Mouse (Mus musculus) megakaryocyte-erythroid progenitor cell, adult 5-6 weeks (primary cell): ENCODE results near the gene D430041D05Rik. TPM values are rescaled to one million over a fixed set of nuclear protein-coding genes. Genes with fewer than 3 reads are reported as not detected.
"Not testable (repeated sequence)": the region's sequence is repeated elsewhere in the genome, so short reads cannot be mapped to it uniquely, and the experiment has no call there.

ENCODE experiments used
- ATAC-seq: replicated peaks from 2 replicates; pipeline ENCODE4 v1.8.0; 2016; ENCODE audit warnings: mild to moderate bottlenecking, inconsistent platforms; ENCODE audit not compliant: severe bottlenecking, poor library complexity, low FRiP score, low TSS enrichment
- total RNA-seq, 2 experiments: library from RNA; stranded (forward) in 1 of 2; stranded (reverse) in 1 of 2; fragments of 200-1000, 215-1000 nt in 1 of 2; fragments of >200 nt in 1 of 2; fragmentation: Nextera tagmentation in 1 of 2; gene quantifications; 2 replicates each; pipeline ENCODE4 v1.2.3; 2014 to 2017

Gene D430041D05Rik
- total RNA-seq, 2 experiments from 2014 or later, result not detected

- no peak for ATAC-seq
These were observed 277.6 kb downstream of the D430041D05Rik start for GRCm38 (mm10) chr2:104133042-104133810.

DNA sequence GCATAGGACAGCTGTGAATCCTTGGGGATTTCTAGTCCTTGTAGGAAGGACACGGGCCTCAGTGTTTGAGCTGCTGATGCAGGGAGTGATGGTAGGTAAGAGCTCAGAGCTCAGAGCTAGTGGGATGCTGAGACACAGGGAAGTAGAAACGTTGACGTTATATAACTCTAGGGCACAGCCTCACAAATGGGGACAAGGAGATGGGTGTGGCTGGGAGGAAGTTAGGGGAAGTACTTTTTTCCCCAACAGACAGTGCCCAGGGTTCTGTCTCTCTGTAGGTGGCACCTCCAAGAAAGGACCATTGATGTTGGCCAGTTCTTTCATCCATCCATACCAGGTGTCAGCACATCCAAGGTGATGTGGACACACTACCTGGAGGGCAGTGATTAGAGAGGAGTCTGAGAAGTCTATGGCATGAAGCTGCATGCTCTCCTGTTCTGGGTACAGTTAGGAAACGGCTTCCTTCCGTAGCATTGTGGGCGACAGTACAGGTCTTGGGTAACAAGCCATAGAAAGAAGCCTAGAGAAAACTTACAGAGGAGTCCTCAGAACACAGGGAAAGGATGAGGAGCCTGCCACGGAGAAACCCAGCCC lies 278.4 kb downstream of the D430041D05Rik start:
- ATAC-seq, result no peak

- ATAC-seq, result no peak
These were observed 279.8 kb downstream of the D430041D05Rik start for GRCm38 (mm10) chr2:104130969-104131368.

- peak; percentile 95 for ATAC-seq
These were observed 280.6 kb downstream of the D430041D05Rik start for GRCm38 (mm10) chr2:104130165-104130564.

DNA sequence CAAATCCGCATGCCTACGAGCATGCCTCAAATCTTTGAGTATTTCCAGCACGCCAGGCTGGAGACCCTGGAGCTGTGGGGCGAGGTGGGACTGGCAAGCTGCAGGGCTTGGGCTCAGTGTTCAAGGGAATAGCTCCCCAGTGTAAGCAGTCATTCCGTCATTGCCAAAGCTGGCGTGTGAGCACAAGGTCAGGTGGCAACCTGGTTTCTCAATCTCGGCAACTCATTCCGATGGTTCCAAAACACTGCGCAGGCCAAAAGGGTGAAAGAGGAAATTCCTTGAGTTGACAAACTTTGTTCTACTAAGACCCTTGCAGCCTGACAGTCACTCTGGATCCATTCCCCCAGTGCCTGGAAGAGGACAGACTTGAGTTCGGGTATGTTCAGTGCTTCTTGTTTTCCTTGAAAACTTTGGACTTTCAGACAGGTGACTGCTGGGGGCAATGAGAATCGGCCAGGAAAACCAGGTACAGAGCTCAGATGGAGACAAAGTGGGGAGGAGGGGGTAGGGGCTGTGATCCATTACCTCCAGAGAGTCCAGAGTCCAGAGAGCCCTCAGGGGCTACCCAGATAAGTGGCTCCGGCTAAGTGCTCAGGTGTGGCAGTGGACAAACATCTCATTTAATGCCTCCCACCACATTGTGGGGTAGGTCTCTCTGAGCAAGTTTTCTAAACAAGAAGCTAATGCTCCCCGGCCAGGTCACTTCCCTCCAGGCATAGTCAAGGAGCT lies 281.8 kb downstream of the D430041D05Rik start:
- no peak for ATAC-seq

- ATAC-seq, result no peak
These were observed 286.7 kb downstream of the D430041D05Rik start for GRCm38 (mm10) chr2:104124071-104124470.

GRCm38 (mm10) chr2:104123540-104123939 lies 287.3 kb downstream of the D430041D05Rik start:
- 0 out of 2 replicates have a peak, but pooled peaks have one; percentile 4 for ATAC-seq

DNA sequence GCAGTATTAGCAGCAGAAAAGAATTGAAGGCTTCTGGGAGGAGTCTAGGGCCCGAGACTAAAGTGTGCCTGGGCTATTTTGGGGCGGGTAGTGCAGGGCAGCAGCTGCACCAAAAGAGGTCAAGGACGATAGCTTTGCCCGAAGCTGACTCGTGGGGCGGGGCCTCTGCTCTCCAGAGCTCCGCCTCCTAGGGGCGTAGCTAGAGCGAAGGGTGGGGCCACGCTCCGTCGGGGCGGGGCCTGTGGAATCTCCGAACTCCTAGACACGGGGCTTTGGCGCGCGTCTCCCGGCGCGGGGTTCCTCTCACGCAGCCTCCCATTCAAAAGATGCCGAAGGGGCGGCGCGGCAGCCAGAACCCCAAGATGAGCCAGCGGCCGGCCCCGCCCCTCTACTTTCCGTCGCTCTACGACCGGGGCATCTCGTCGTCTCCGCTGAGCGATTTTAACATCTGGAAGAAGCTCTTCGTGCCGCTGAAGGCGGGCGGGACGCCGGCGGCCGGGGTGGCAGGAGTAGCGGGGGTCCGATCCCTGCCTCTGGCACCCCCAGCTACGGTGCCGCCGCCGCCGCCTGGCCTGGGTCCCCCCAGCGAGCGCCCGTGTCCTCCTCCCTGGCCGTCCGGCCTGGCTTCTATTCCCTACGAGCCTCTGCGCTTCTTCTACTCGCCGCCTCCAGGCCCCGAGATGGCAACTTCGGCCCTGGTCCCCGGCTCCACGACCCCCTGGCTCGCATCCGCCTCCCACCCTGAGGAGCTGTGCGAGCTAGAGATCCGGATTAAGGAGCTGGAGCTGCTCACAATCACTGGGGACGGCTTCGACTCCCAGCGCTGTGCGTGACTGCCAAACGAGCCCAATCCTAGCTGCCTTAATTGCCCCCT lies 288.1 kb downstream of the D430041D05Rik start, which contains the start of gene A930018P22Rik:
A930018P22Rik (plus strand) TSS at position 265 of the 874 bp plus-strand sequence.
- ATAC-seq, result peak; percentile 87

DNA sequence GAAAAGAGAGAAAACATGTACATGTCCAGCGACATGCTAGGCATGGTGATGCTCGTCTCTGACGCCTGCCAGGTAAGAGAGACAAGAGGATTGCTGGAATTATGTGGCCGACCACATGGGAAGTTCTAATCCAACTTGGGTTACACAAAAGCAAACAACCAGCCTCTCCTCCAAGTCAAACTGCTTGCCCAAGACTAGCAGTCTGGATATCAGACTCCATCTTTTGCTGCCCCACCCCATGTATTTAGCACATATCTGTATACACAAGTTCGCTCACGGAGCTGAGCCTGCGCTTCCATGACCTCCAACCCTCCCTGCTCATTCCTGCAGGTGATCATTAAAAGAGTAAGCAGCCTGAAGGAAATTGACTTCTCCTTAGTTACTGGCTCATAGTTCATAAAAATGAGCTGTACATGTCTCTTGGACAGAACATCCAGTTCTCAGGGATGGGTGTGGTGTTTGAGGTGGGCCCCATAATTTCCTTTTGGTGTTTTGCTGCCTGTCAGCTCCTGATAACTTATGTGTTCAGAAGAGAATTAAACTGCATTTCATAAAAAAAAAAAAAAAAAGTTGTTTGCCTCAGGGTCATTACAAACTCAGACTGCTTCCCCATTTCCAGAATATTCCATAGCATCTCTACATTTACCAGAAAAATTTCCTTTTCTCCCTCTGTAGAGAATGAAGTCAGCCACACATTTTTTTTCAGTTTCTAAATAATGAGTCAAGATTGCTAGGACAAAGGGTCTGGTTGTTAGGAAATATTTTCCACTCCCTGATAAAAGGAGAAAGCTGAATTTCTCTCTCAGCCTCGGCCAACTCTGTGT lies 288.9 kb downstream of the D430041D05Rik start:
- peak; percentile 58 for ATAC-seq

GRCm38 (mm10) chr2:104120312-104120711 lies 290.5 kb downstream of the D430041D05Rik start:
- ATAC-seq, result no peak

DNA sequence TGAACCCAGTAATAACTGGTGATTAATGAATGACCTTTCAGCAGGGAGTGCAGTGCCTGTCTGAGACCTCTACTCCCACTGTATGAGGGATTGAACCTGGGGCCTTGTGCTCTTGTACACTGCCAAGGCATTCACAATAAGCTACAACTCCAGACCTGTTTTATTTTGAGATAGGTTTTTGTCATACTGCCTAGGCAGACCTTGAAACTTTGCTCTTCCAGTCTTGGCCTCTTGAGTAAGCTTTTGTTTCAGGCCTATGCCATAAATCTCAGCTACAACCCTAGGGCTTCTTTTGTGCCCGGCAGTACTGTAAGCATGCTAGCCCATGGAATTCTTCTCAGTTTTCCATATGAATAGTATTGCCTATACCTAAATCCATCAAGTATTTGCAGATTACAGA lies 291.7 kb downstream of the D430041D05Rik start:
- ATAC-seq, result no peak

DNA sequence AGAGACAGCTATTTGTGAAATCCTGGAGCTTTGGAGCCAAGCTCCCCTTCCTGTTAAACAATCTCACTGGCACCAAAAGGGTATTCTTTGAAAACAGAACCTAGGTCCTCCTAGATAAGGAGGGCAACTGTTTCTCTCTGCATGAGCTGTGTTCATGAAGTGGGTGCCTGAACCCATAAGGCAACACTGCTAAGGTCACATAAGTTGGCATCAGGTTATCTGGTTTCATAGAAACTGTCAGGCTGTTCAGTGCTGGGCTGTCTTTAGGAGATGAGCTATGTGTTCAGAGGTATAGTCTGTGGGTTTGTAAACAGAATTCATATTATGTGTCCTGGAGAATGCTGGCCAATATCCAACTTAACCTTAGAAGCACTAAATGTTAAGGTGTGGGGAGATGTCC lies 293.6 kb downstream of the D430041D05Rik start:
- ATAC-seq, result peak; percentile 87

- no peak for ATAC-seq
These were observed 295.9 kb downstream of the D430041D05Rik start for GRCm38 (mm10) chr2:104114898-104115297.

DNA sequence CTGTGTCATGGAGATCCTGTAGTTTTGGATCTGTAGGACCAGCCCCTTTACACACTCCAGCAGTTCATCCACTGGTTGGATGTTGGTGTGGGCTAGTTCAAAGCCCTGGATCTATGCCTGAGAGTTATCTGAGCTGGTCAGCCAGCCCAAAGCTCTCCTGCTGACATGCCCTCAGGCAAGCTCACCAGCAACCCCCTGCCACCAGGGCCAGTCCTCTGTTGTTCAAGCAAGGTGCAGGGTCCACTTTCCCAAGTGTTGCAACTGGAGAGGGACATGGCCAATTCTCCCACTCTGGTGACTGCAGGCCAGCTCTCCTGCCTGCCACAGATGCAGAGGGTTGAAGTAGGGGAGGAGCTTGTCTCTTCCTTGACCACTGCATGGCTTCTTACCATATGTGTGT lies 297.2 kb downstream of the D430041D05Rik start:
- not testable (repeated sequence) for ATAC-seq

GRCm38 (mm10) chr2:104111170-104111797 lies 299.5 kb downstream of the D430041D05Rik start:
- ATAC-seq, result not testable (repeated sequence)

- no peak for ATAC-seq
These were observed 300.8 kb downstream of the D430041D05Rik start for GRCm38 (mm10) chr2:104110031-104110430.

DNA sequence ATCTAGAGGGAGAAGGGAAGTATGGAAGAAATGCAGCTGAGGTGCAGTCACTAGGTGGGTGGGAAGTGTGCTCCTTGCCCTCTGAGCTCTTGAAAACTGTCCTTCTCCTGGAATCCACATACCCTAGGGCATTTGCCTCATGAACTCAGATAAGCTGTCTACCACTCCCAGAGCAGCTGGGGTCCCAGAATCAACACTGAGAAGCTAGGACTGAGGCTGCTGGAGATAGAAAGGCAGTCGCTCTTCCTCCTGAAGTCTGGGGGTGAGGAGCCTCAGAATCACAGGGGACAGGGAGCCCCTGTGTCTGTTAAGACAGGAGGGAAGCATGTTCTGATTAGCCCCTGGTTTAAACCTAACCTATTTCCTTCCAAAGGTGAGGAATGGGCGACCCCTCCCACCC lies 301.3 kb downstream of the D430041D05Rik start:
- no peak for ATAC-seq

- not testable (repeated sequence) for ATAC-seq
These were observed 301.8 kb downstream of the D430041D05Rik start for GRCm38 (mm10) chr2:104109021-104109420.
